Mouse (Mus musculus) kidney, adult 11 months (tissue): ENCODE measurements around the gene Zfp683.

Experiments
- DNase-seq: peaks from one replicate; pipeline ENCODE4 v3.0.0; 2022

The Zfp683 gene

DNA sequence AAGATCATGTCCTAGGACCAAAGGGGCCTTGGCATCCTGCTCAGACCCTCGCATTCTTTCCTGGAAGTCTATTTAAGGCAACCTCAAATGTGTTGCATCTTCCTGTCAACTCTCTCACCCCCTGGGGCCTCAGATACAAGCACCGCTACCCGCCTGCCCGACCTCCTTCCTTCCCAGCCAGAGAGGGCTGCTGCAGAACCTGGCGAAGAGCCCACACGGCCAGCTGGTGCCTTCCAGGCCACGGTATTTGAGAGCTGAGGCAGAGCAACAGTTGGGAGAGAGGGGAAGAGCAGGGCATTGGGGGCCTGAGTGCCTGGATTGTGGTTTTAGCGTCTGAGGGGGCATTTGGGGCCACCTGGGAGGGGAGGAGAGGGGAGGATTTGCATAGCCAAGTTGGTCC is 1.1 kb upstream of the Zfp683 start:
- no peak for DNase-seq

DNA sequence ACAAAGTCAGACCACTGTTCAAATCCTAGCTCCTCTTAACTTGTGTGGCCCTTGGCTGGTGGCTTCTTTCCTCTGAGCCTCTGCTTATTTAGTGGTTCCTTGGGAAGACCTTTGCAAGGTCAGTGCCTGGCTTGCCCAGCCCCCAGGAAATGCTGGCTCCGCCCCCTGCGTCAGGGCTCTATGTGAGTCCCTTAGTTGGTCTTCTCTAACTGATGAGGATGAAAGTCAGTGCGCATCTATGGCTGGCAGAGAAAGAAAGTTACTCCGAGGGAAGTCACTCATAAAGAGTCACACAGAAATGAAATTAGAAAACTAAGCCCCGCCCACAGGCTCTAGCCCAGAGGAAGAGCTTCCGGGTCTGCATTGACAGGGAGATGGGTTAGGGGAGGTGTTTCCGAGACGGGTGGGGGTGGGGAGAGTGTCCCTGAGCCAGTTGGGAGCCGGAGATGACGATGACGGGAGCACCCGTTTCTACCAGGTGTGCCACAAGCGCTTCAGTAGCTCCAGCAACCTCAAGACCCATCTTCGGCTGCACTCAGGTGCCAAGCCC is 4.6 kb downstream of the Zfp683 start:
- no peak for DNase-seq

DNA sequence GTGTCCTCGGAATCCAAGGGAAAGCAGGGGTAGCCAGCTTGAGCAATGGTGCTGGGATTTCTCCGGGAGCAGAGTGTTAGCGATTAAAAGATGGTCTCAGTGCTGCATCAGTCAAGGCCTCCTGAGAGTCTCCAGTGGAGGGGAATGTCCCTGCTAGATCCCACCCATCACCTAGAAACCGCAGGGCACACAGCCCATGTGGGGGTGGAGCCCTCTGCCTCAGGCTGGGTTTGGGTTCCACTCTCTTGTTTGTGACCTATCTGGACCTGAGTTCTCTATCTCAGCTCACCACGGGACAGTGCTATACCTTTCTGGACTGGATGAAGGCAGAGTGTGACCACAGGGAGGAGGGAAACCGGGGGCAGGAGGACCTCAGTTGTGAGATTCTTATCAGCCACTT is 5.3 kb downstream of the Zfp683 start:
- no peak for DNase-seq

DNA sequence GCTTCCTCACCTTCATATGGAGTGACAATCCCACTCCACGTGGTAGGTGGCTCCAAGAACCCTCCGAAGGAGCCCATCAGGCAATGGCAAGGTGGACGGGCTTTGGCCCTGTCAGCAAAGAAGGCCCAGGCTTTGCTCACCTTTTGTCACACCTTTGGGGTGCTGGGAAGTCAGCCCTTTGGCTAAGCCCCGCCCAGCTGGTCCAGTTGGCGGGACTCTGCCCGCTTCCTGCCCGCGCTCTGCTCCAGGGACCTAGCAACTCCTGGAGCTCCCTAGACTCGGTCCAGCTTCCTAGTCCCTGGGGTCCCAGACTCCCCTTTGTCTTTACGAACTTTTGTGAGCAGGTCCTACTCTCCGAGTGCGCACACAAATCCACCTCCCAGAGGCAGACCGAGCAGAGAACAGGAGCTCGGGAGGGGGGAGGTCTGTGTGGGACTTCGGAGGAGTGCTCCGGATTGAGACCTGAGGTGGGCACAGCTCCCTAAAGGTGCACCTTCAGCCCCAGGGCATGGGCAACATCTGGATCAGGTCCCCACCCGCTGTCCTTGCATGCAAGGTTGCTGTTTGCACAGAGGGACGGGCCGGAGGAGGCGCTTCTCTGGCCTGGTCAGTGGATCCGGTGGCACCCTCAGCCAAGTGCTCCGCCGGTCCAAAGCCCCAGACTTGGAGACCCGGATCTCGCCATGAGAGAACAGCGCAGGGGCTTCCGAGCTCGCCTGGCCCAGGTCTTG is 6.7 kb downstream of the Zfp683 start, which contains the start of gene Crybg2:
Gene Crybg2 (plus strand): TSS at position 681 of the 731 bp plus-strand sequence.
- DNase-seq, result no peak

DNA sequence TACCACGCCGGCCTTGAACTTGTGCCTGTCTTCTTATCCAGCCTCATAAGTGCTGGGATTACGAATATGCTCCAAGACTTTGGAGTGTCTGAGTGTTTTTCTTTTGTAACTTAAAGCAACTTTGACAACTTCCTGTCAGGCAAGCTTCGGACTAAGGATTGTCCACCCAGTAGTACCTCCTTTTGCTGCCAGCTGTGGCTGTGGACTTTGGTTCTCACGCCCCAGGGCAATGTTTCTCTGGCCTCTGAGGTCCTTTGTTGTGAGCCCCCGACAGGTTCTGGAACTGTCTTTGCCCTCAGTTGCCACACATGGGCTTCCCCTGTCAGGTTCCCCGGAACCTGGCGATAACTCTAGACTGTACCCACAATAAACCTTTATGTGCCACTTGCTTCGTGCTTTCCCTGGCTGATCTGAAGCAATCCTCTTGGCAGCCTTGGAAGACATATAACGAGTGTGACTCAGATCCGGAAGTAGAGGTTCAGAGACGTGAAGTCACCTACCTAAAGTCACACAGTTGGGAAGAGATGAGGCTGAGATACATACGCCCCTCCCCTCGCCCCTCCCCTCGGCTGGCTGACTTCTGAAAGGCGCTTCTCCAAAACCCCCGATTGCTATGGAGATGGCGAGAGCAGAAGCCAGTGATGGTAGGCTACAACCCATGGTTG is 7.7 kb downstream of the Zfp683 start:
- DNase-seq, result peak; percentile 40

DNA sequence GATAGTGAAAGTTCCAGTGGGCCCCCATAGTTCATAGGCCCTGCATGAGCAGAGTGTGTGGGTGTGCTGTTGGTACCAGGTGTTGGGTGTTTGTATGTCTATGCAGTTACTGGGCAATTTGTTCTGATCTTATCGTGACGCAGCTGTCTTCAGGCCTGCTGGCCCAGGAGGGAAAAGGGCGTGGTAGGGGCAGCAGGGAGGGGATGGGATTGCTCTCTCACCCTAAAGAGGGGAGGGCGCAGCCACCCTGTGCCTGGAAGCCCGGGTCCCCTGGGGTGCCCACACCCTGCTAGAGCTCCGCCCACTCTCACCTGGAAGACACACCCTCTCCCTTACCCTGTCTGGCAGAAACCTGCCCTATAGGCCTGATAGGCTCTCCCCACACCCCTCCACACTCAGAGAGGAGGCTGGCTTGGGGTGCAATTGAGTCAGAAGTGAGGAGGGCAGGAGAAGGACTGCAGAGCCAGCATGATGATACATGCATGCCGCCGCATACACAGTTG is 8.4 kb downstream of the Zfp683 start:
- no peak for DNase-seq

DNA sequence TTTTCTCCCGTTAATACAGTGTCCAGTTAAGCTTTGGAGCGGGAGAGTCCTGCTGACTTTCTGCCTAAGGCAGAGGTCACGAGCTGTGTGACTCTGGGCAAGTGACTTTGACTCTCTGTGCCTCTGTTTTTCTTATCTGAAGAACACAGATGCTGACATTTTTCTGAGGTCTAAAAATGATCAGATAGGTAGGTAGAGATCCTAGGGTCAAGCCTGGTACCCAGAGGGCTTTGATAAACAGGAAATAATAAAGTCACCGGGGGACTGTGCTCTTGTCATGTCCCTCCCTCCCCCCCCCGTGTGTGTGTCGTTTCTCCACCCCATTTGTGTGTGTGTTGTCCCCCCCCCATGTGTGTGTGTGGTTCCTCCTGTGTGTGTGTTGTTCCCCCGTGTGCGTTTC is 8.9 kb downstream of the Zfp683 start:
- no peak for DNase-seq

DNA sequence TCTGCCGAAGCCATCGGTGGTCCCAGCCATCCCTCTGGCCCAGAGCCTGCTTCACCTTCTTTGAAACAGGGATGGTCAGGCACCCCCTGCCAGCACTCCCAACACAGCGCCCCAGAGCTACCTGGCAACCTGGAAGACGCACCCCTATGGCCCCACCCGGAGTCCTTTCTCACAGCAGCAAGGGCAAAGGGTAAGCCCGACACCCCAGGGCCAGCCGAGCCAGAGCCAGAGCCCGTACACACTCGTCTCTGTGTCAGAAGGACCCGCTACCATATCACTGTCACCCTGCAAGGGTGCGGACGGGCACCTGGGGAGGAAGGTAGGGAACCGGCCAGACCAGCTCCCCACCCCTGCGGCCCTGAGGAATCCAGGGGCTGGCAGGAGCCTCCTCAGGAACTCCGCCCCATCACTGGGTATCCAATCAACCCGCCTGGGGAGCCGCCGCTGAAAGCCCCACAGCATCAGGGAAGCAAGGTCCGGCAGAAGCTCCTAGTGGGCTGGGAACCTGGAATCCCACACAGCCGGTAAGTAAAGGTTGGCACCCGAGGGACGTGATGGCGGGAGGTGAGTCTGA is 11.9 kb downstream of the Zfp683 start:
- peak; percentile 27 for DNase-seq

DNA sequence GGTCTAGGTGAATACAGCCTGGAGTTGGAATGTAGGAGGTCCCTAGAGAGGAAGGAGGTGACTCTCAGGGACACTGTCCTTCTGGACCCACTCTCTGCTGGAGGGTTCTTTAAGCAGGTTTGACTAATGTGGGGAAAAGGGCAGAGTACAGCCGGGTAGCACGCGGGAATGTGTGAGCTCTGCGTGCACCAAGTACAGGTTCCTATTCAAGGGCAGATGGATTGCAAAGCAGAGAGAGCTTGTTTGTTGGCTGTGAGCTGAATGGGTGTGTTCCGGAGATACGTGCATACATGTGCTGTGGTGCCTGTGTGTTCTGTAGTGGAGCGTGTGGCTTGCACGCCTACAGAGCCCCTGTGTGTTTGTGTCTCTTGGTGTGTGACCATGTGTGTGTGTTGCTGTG is 13.7 kb downstream of the Zfp683 start:
- DNase-seq, result peak; percentile 65

DNA sequence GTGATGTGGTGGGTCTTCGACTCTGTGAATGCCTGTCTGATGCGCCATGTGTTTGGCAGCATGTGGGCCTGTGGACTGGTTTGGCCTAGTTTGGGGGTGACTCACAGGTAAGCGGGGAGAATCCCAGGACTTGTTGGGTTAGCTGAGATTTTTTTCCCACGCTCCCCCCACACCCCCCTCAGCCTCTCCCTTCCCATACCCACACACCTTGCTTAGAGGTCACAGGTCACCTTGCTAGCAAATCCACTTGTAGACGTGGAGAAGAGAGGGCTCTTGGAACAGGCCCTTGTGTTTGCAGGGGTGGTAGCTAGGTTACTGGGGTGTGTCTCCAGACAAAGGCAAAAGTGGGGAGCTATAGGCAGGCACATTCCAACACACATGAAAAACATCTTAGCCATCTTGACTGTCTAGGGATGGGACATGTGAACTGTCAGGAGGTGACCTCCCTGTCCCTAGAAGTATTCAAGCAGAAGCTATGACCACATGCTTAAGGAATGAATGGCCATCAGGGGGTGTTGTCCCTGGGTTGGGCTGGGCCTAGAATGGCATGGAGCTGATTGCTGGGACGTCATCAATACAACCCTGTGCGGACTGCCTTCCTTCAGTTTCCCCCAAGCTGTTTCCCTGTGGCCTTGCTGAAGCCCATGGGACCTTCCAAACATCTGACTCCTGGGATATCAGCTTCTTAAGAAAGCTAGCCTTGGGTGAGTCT is 14.4 kb downstream of the Zfp683 start:
- DNase-seq, result no peak

DNA sequence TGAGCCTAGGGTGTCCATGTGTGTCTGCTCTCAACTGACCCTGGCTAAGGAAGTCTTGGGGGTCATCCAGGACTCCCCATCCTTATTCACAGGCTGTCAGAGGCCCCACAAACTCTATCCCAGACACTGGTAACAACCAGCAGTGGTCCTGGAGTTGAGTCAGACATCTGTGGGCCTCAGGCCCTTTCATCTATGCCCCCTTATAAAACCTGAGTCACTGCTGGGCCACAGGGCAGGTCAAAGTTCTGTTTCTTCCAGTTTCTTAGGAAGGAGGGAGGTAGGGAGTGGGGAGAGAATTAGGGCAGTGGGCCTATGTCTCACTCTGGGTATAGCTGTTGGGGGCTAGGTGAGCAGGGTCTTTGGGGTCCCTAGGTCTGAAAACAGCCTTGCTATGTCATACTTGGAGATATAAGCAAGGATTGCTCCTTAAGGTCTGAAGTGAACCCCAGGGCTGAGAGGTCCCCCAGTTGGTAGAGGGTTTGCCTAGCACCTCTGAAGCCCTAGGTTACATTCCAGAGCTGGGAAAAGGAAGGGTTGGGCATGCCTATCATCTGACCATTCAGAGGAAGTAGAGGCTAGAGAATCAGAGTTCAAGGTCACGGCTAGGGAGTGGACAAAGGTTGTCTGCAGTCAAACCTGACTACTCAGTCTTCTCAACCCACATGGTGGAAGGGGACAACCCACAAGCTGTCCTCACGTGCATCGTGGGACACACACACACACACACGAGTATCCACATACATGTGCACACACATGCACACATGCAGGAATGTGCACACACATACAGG is 15.3 kb downstream of the Zfp683 start:
- DNase-seq, result no peak

DNA sequence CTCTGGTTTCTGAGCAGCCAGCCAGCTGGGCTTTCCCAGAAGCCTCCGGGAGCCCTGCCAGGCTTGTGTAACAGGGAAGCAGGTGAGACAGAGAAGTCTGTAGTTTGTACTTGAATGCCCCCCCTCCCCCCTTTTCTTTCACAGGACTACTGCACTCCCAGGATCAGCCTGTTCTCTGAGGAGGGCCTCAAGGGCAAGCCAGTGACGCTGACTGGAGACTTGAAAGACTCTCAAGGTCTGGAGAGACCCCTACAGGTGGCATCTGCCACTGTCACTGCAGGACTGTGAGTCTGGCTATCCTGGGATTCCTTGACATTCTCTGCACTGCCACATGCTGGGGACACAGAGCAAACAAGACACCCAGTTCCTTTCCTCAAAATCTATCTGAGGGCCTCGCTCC is 25.1 kb downstream of the Zfp683 start:
- DNase-seq, result peak; percentile 71

DNA sequence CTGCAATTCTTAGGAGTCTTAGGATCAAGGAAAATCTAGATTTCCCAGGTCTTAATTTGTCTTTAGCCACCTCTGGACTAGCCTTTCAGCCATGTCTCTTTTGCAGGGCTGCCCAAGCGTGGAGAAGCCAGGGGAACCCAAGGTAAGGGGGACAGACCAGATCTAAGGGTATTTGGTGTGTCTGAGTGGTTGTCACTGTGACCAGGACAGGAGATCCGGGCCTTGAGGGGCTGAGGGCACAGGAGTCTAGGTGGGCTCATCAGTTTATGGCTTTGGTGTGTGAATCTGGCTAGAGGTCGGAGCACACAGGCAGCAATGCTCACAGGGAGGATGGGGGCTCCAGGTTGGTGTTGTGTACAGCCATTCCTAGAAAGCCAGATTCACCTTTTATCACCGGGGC is 27.0 kb downstream of the Zfp683 start:
- no peak for DNase-seq

DNA sequence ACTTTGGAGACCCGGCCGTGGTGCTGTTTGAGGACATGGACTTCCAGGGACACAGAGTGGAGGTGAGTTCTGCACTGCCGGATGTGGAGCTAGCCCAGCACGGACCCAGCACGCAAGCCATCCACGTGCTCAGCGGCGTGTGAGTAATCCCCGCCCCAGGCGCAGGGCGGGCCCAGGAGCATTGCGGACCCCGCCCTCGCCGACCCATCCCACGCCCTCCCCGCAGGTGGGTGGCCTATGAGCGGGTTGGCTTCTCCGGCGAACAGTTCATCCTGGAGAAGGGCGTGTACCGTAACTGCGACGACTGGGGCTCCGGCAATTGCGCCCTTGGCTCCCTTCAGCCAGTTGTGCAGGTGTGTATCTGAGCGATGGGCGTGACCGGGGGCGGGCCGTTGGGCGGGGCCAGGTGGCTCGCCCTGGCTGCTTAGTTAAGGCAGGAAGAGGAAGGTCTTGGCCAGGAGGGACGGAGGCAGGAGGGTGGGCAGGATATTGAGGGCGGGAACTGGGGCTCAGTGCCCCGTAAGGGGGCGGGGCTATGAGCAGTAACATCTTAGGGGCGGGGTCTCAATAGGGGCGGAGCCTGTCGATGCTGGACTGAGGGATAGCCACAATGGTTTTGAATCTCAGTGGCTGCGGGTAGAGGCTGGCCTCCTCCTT is 28.2 kb downstream of the Zfp683 start:
- peak; percentile 92 for DNase-seq

DNA sequence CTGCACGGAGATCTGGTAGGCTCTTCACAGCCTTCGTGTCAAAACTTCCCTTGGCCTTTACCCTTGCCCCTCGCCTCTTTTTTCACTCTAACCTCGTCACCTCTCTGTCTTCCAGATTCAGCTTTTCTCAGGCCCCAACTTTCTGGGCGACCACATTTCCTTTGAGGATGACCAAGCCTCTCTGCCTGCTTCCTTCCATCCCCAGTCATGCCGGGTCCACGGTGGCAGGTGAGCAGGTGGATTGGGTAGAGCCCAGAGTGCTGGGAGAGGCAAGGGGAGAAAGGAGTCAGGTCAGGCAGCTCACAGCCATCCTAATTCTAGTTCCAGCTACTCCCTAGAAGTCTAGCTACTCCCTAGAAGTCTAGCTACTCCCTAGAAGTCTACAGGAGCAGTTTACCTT is 28.8 kb downstream of the Zfp683 start:
- DNase-seq, result no peak

DNA sequence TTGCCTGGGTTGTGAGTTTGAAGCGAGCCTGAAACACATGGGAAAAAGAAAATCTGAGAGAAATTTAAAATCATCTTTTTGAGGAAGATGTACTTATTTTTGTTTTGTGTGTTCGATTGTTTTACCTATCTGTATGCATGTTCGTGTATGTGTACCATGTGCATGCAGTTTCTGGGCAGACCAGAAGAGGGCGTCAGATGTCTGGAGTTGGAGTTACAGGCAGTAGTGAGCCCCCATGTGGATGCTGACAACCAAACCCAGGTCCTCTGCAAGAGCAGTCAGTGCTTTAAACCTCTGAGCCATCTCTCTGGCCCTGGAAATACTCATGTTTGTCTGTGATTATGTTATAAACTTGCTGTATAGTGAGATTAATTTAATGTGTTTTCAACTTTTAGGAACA is 31.4 kb downstream of the Zfp683 start:
- no peak for DNase-seq

DNA sequence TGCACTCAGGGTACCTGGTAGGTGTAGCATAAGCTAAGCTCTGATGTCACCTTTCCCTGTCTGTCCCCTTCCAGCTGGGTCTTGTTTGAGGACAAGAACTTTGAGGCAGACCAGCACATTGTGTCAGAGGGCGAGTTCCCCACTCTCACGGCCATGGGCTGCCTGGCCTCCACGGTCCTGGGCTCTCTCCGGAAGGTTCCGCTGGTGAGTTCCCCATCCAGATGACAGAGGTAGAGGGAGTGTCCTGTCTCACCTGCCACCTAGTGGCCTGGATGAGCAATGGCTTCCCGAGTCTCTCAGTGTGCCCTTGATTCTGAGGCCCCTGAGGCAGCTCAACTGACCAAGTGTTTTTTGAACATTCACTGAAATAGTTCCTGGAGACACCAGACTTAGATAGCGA is 33.8 kb downstream of the Zfp683 start:
- DNase-seq, result peak; percentile 45

DNA sequence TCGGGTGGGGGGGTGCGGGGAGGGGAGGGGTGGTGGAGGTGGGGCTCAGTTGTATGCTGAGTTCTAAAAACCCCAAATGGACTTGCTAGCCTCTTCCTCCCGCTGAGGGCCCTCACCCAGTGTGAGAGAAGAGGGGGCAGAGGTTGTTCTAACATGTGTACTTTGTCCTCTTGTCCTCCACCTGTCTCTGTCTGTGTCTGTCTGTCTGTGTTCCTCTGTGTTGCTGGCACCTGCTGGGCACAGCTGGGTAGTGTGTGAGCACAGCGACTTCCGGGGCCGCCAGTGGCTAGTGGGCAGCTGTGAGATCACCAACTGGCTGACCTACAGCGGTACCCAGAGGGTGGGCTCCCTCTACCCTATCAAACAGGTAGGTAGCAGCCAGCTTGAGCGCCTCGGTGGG is 35.4 kb downstream of the Zfp683 start:
- DNase-seq, result no peak

DNA sequence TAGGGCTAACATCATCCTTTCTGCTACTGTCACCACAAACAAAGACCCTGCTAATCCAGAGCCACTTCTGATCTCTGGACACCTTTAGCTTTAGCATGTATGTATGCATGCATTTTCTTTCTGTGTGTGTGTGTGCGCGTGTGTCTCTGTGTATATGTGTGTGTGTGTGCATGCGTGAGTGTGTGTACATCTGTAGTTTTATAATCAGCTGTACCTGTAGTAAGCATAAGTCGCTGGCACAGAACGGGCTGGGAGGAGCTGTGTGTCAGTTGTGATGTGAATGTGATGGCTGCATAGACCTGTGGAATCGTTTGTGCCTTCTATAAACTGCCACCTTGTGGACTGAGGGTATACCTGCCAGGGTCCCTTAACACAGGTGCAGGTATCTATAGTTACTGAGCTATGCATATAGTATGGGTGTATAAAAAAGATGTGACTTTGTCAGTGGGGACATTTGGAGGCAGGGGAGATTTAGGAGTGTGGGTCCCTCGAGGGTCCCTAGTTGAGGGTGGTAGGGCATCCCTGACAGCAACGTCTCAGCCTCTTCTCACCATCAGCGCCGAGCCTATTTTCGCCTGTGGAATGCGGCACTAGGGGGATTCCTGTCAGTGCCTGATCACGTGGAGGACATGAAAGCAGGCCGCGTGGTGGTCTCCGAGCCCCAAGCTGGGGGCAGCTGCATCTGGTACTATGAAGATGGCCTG is 37.0 kb downstream of the Zfp683 start:
- no peak for DNase-seq

DNA sequence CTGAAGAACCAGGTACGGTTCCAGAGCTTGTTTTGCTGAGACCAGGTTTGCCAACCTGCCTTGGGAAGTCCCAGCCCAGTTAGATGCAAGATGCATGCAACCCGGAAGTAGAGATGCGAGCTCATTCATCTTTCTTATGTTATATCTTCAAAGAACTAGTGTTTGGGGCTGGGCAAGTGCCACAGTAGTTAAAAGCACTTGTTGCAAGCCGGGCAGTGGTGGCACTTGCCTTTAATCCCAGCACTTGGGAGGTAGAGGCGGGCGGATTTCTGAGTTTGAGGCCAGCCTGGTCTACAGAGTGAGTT is 37.5 kb downstream of the Zfp683 start:
- no peak for DNase-seq
